Mouse (Mus musculus): ENCODE data around the gene Dbp.
"Not testable (repeated sequence)": the region's sequence is repeated elsewhere in the genome, so short reads cannot be mapped to it uniquely, and the experiment has no call there.

Gene Dbp

GRCm38 (mm10) chr7:45704730-45705442 lies at the start of gene Dbp:
Gene Dbp (plus strand): TSS chr7:45705088.
- DNase-seq (ENCODE audit: low read depth, low spot score) = peak; percentile 100

GRCm38 (mm10) chr7:45660746-45661478 lies 44.0 kb upstream of the Dbp start:
- DNase-seq (ENCODE audit: low read depth, low spot score) = peak; percentile 59

DNA sequence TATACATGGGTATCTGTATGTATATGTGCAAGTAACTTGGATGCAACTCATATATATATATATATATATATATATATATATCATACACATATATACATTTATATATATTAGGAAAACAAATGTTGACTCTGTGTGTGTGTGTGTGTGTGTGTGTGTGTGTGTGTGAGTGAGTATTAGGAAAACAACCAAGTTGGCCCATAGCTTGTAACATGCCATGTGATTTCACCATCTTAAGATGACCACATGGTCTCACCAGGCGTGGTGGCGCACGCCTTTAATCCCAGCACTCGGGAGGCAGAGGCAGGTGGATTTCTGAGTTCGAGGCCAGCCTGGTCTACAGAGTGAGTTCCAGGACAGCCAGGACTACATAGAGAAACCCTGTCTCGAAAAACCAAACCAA lies 43.2 kb upstream of the Dbp start:
- not testable (repeated sequence) for DNase-seq (ENCODE audit: low read depth, low spot score)

- DNase-seq (ENCODE audit: low read depth, low spot score) = no peak
Measured at GRCm38 (mm10) chr7:45665303-45666138, 39.4 kb upstream of the Dbp start.

GRCm38 (mm10) chr7:45666161-45666560 lies 38.7 kb upstream of the Dbp start, which contains the start of gene Fut2:
Gene Fut2 (minus strand): TSS chr7:45666394.
- no peak for DNase-seq (ENCODE audit: low read depth, low spot score)

DNA sequence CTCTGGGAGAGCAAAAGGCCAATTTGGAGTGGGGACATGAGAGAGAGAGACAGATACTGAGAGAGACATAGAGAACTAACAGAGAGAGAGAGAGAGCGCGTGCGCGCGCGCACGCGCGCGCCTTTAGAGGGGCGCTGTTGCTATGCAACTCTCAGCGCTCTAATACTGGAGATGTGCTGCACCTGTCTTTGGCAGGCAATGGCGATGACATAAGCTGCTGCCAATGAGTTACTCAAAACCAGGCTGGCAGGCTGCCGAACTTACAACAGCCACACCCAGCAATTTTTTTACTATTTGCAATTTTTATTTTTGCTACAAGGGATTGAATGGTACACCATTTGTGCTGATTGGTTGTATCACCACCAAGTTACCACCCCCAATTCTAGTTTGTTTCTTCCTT lies 37.1 kb upstream of the Dbp start:
- DNase-seq (ENCODE audit: low read depth, low spot score) = peak; percentile 67

- no peak for DNase-seq (ENCODE audit: low read depth, low spot score)
Measured at GRCm38 (mm10) chr7:45668921-45669320, 36.0 kb upstream of the Dbp start.

GRCm38 (mm10) chr7:45677627-45678295 lies 27.1 kb upstream of the Dbp start:
- DNase-seq (ENCODE audit: low read depth, low spot score) = no peak

DNA sequence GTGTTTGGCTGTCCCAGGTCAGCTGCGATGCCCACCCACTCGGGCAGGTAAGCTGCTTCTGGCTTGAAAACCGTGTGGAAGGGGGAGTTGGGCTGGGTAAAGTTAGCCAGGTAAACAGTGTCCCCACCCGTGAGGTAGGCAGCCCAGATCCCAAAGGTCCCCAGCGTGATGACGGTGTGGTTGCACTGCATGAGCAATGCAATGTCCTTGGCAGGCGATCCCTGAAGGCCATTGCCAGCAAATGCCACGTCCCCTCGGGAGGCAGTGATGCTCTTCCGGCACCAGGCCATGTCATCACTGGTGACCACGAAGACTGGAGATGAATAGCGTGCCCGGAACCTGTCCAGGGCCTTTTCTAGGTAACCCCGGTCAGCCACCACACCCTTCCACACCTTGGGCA lies 26.4 kb upstream of the Dbp start:
- no peak for DNase-seq (ENCODE audit: low read depth, low spot score)

- peak; percentile 63 for DNase-seq (ENCODE audit: low read depth, low spot score)
Measured at GRCm38 (mm10) chr7:45679966-45680621, 24.8 kb upstream of the Dbp start.

DNA sequence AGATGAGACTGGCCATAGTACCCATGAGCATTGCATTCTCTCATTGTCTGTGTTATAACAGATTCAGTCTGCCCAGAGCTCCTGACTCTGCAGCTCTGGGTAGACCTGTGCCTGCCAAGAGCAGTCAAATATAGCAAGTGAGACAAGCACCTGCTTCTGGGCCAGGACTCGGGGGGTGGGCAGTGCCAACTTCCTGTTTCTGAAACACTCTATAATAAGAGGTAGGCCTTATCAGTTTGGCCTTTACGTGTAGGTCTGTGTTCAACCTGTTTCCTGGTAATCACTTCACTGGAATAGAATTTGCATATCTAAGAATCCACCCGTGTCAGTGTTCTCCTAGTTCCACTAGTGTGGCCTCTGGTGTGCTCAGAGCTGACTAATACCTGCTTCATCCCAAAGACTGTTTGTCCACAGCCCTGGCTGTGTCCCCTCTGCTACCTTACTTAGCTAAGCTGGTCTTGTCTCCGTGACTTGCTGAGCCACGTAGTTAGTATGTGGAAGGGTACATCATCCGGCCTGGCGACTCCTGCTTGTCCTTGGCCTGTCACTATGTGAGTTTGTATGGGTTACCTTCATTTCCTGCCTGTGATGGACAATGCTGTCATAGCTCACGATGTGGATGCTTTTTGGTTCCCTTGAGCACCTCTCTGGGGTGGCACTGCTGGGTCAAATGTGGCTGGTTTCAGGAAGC lies 23.7 kb upstream of the Dbp start:
- DNase-seq (ENCODE audit: low read depth, low spot score) = peak; percentile 81

DNA sequence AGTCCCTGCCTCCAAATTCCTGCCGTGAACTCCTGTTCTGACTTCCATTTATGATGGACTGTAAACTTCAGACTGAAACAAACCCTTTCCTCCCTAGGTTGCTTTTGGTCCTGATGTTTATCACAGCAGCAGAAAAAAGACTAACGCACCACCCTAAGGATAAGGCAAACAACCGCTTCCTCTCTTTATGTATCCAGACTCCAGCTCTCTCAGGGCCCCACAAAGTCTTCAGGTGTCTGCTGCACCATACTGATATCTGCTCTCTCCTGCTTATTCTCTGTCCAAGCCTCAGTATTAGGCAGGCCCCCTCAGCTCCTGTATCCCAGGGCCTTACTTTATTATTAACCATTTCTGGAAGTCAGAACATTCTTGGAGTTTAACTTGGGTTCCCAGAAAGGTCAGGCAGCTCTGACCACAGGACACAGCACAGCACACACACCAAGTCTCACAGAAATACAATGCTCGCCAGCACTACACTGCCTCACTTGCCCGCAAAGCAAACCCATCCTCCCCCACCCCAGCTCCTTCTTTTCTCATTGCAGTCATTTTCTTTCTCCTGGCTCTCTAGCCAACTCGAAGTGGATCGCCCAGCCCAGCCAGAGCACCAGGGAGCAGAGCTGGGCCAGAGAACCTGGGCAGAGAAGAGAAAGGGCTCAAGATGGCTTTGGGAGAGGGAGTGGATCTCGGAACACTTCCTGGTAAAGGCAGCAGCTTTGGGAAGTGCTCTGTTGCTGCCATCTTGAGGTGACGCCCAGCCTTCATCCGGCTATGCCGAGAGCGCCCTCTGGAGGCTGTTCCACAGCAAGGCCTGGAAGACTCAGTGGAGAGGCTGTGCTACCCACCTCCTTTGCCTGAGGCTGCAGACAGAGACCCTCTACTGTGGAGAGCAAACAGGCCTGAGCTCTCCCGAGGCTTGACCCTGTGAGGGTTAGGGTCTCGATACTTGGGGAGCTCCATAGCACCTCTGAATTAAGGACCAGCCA lies 22.5 kb upstream of the Dbp start:
- peak; percentile 96 for DNase-seq (ENCODE audit: low read depth, low spot score)

- no peak for DNase-seq (ENCODE audit: low read depth, low spot score)
Measured at GRCm38 (mm10) chr7:45683396-45684050, 21.4 kb upstream of the Dbp start, which contains the start of gene Ntn5. Gene Ntn5 (plus strand): TSS chr7:45684022.

GRCm38 (mm10) chr7:45685811-45686210 lies 19.1 kb upstream of the Dbp start:
- DNase-seq (ENCODE audit: low read depth, low spot score) = no peak

DNA sequence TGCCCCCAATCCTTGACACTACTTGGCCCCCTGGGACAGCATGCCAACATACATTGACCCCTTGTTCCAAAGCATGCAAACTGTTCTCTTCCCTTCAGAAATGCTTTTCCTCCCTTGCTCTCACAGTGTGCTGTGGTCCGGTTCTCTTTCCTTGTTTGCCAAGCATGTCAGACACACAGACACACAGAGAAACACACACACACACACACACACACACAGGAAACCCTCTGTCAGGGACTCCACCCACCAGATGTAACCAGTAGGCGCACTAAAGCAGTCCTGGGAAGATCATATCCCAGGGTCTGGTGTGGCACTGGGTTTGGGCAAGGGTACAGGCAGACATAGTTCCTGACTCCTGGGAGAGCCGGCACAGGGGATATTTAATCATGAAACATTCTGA lies 18.0 kb upstream of the Dbp start:
- no peak for DNase-seq (ENCODE audit: low read depth, low spot score)

DNA sequence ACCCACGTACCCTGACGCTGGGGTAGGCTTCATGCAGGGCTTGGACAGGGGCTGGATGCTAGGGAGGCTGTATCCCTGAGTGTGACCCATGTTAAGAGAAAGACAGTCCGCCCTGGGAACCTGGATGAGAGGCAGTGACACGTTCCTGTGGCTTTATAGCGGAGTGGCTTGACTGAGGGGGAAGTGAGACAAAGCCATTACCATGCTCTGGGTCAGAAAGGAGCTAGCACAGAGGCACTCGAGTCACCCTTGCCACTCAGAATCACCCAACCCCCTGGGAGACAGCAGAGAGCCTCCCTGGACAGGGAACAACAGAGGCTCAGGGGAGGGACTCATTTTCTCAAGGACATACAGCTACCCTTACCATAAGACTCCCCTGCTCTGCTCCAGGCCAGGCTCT lies 15.8 kb upstream of the Dbp start:
- no peak for DNase-seq (ENCODE audit: low read depth, low spot score)

GRCm38 (mm10) chr7:45689800-45690199 lies 15.1 kb upstream of the Dbp start:
- no peak for DNase-seq (ENCODE audit: low read depth, low spot score)

GRCm38 (mm10) chr7:45692364-45692763 lies 12.5 kb upstream of the Dbp start:
- DNase-seq (ENCODE audit: low read depth, low spot score) = no peak
